Mouse (Mus musculus) hindbrain, embryonic 11.5 days (tissue): ENCODE data around the gene Efl1. TPM values are rescaled to one million over a fixed set of nuclear protein-coding genes. Genes with fewer than 3 reads are reported as not detected.
A peak's percentile ranks its signal among the peaks of the same experiment; 100 is the strongest.
"Not testable (repeated sequence)": the region's sequence is repeated elsewhere in the genome, so short reads cannot be mapped to it uniquely, and the experiment has no call there.

Experiments used
- ATAC-seq: fragments of 200-750 bp; cut with Nextera tagmentation; 2 replicates; pipeline ENCODE4 v1.8.0; 2017; ENCODE audit warnings: mild to moderate bottlenecking, moderate TSS enrichment, moderate library complexity; ENCODE audit not compliant: low FRiP score
- DNase-seq: peaks from one replicate; pipeline ENCODE4 v3.0.0-alpha.2; 2015; ENCODE audit warnings: low spot score
- H3K27ac ChIP-seq: fragments of 300-500 bp; sonication (generic); 2 replicates; pipeline ENCODE4 v1.5.1; 2014; ENCODE audit warnings: mild to moderate bottlenecking, low read depth, low read length
- H3K27me3 ChIP-seq: fragments of 300-500 bp; sonication (generic); 2 replicates; pipeline ENCODE4 v1.6.1; 2014; ENCODE audit warnings: mild to moderate bottlenecking, low read length, moderate library complexity, mixed read lengths; ENCODE audit not compliant: control insufficient read depth, insufficient read depth
- H3K36me3 ChIP-seq: fragments of 300-500 bp; sonication (generic); 2 replicates; pipeline ENCODE4 v1.6.1; 2014; ENCODE audit warnings: mild to moderate bottlenecking, low read length, moderate library complexity, mixed read lengths; ENCODE audit not compliant: control insufficient read depth, insufficient read depth
- H3K4me1 ChIP-seq: fragments of 300-500 bp; sonication (generic); replicated peaks from 2 replicates; pipeline ENCODE4 v1.6.1; 2014; ENCODE audit warnings: low read length, mixed read lengths; ENCODE audit not compliant: control insufficient read depth, insufficient read depth
- H3K4me2 ChIP-seq: fragments of 300-500 bp; sonication (generic); replicated peaks from 2 replicates; pipeline ENCODE4 v1.6.1; 2014; ENCODE audit warnings: mild to moderate bottlenecking, low read depth, low read length
- H3K4me3 ChIP-seq: fragments of 300-500 bp; sonication (generic); 2 replicates; pipeline ENCODE4 v1.5.1; 2014; ENCODE audit warnings: low read depth, low read length
- H3K9ac ChIP-seq: fragments of 300-500 bp; sonication (generic); 2 replicates; pipeline ENCODE4 v1.6.1; 2014; ENCODE audit warnings: low read depth, low read length
- H3K9me3 ChIP-seq: fragments of 300-500 bp; sonication (generic); 2 replicates; pipeline ENCODE4 v1.6.1; 2016; ENCODE audit warnings: low read length; ENCODE audit not compliant: control insufficient read depth
- whole genome bisulfite sequencing: fragments of 180-500 bp; shearing (Covaris S2); extraction: QIAGEN DNeasy Blood & Tissue Kit; methylation state at CpG from one replicate; pipeline ENCODE4 v1.1.7; 2014; 5-methylcytosine and 5-hydroxymethylcytosine counted together
- polyA plus RNA-seq: library from polyadenylated mRNA; unstranded; fragments of >200 nt; fragmentation: Nextera tagmentation; extraction: Ambion mirVana; gene quantifications from 2 replicates; pipeline ENCODE4 v1.2.1, GENCODE M21; 2014

Efl1 gene
- polyA plus RNA-seq, 1 experiment from 2014 or later, result 27.9 TPM

DNA sequence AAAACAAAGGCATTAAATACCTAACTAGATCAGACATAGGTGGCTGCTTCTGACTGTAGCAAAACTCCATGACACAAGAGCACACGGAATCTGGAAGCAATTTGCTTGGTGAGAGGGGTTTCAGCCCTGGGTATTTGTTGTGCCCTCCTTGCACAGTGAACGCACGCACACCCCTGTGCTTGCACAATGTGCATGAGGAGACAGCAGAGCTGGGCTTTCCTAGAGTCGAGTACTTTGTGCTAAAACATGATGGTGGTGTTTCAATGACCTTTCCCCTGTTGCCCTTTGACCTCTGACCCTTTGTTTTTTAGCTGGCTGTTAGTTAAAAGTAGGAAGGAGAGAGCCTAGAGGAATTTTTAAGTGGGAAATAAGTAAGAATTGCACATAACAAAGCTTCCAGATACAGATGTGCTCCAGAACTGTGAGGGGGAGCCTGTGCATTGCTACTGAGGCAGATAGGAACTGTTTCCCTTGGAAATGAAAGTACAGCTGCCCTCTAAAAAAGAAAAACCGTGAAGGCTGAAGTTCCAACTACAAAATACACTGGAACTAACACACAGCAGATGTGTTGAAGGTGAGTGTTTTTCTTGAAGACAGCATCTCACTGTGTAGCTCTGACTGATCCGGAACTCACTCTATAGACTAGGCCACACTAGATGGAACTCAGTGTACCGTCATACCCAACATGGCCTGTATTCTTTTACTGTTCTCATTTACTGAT is 74.9 kb downstream of the Efl1 start:
- Histone ChIP-seq H3K36me3 (no peaks in the 10 kb centered on the region), H3K4me1 (peaks cover 2% of the 10 kb centered on the region; the same call in 1 of the 2 replicates), H3K4me3 (no peak overlapping the region), H3K9me3 (no peaks in the 10 kb centered on the region), H3K27ac (no peak overlapping the region), H3K4me2 (no peak overlapping the region), H3K27me3 (no peaks in the 10 kb centered on the region), H3K9ac (no peak overlapping the region)
- 57% methylated on average over 7 of the region's 7 CpGs for WGBS
- ATAC-seq, result no peak
- no peak for DNase-seq

DNA sequence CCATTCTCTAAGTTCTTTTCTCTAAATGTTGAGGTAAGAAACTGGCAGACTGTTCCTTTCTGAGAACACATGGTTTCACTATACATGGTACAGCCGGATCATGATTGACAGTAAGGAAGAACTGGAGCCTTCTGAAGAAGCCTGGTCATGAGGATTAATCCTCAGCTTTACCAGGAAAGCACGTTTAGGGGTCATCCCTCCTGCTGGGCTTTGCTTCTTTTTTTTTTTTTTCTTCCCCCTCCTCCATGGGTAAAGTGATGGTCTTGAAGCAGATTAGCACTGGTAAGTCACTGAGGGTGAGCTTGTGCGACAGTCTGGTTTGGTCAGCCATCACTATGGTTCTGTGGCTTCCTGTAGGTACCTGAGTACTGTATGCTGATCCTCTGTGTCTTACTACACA is 76.1 kb downstream of the Efl1 start:
- Histone ChIP-seq H3K36me3 (no peaks in the 10 kb centered on the region), H3K27ac (no peak overlapping the region), H3K9ac (no peak overlapping the region), H3K9me3 (no peaks in the 10 kb centered on the region), H3K27me3 (no peaks in the 10 kb centered on the region), H3K4me2 (no peak overlapping the region), H3K4me1 (peaks cover 2% of the 10 kb centered on the region; the same call in 1 of the 2 replicates), H3K4me3 (no peak overlapping the region)
- no peak for ATAC-seq
- WGBS, result 51% methylated on average over 3 of the region's 3 CpGs
- DNase-seq, result no peak

DNA sequence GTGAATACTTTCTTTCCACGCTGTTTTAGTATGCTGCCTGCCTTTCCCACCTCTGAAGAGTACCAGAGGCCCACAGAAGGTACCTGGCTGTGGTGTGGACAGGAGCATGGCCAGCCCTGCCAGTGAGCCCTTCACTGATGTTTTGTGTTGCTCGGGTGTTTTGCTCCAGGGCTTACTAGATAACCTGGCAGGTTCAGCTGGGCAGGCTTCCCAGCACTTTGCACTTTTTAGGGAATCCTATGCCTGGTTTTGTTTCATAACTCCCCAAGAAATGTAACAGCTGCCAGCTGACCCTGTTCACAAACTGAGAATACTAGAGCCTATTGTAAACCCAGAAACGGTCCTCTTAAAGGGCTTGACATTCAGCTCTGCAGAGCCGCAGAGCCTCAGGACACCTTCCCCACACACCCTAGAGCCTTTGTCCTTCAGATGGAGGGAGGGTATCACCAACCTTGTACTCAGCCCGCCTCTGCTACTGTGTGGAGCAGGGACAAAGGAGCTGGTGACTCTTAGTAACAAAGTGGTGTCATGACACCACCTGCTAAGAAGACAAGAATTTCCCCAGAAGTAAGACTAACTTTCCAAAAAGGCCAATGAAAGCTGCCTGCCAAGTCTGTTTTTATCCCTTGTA is 76.7 kb downstream of the Efl1 start:
- Histone ChIP-seq H3K9me3 (no peaks in the 10 kb centered on the region), H3K27me3 (no peaks in the 10 kb centered on the region), H3K4me1 (peaks cover 2% of the 10 kb centered on the region; the same call in 1 of the 2 replicates), H3K4me2 (no peak overlapping the region), H3K9ac (no peak overlapping the region), H3K4me3 (no peak overlapping the region), H3K36me3 (no peaks in the 10 kb centered on the region), H3K27ac (peak overlapping the region; percentile 11; the same call in 1 of the 2 replicates)
- 35% methylated on average over 5 of the region's 5 CpGs for WGBS
- DNase-seq (no peak), ATAC-seq (no peak)

- H3K9me3 ChIP-seq, result no peaks in the 10 kb centered on the region
- H3K27ac ChIP-seq, result no peak overlapping the region
- WGBS, result 64% methylated on average over 14 of the region's 14 CpGs
- H3K9ac ChIP-seq, result no peak overlapping the region
- H3K36me3 ChIP-seq, result no peaks in the 10 kb centered on the region
- no peak overlapping the region for H3K4me2 ChIP-seq
- H3K4me1 ChIP-seq, result peaks cover 2% of the 10 kb centered on the region; the same call in 1 of the 2 replicates
- DNase-seq (no peak), ATAC-seq (no peak)
- no peak overlapping the region for H3K4me3 ChIP-seq
- H3K27me3 ChIP-seq, result no peaks in the 10 kb centered on the region
Measured at GRCm38 (mm10) chr7:82725741-82726450, 77.5 kb downstream of the Efl1 start.

GRCm38 (mm10) chr7:82727066-82727465 is 78.7 kb downstream of the Efl1 start:
- Histone ChIP-seq H3K9me3 (no peaks in the 10 kb centered on the region), H3K9ac (no peak overlapping the region), H3K27me3 (no peaks in the 10 kb centered on the region), H3K4me2 (no peak overlapping the region), H3K4me1 (peaks cover 2% of the 10 kb centered on the region; the same call in 1 of the 2 replicates), H3K27ac (no peak overlapping the region), H3K36me3 (no peaks in the 10 kb centered on the region), H3K4me3 (no peak overlapping the region)
- 38% methylated on average over 5 of the region's 5 CpGs for WGBS
- ATAC-seq, result no peak
- DNase-seq, result no peak

GRCm38 (mm10) chr7:82729009-82729408 is 80.6 kb downstream of the Efl1 start:
- not testable (repeated sequence) for H3K9ac ChIP-seq, H3K4me2 ChIP-seq, H3K4me3 ChIP-seq, H3K9me3 ChIP-seq, H3K36me3 ChIP-seq, H3K27me3 ChIP-seq, DNase-seq, ATAC-seq, H3K4me1 ChIP-seq, H3K27ac ChIP-seq
- WGBS, result 91% methylated on average over 5 of the region's 8 CpGs

DNA sequence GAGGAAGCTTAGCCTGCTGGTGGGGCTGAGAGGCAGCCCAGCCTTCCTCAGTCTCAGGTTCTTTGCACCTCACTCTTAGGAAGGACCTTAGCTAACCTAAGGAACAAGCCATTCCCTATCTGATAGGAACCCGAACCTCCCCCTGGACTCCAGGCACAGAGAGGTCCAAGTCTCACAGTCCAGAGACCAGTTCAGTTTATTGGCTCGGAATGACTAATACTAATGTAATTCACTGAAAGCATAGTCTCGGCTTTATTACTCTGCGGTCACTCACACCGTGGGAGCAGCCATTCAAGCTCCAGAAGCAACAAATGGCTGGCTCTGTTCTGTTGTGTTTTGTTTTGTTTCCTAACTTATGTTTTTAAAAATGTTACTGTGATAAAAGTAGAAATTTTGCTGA is 84.7 kb downstream of the Efl1 start:
- no peak overlapping the region for H3K4me2 ChIP-seq
- no peaks in the 10 kb centered on the region for H3K36me3 ChIP-seq
- 94% methylated on average over 5 of the region's 5 CpGs for WGBS
- no peak overlapping the region for H3K27ac ChIP-seq
- H3K9me3 ChIP-seq, result no peaks in the 10 kb centered on the region
- H3K4me1 ChIP-seq, result no peaks in the 10 kb centered on the region
- ATAC-seq, result no peak
- no peak overlapping the region for H3K4me3 ChIP-seq
- no peak overlapping the region for H3K9ac ChIP-seq
- no peak for DNase-seq
- no peaks in the 10 kb centered on the region for H3K27me3 ChIP-seq

DNA sequence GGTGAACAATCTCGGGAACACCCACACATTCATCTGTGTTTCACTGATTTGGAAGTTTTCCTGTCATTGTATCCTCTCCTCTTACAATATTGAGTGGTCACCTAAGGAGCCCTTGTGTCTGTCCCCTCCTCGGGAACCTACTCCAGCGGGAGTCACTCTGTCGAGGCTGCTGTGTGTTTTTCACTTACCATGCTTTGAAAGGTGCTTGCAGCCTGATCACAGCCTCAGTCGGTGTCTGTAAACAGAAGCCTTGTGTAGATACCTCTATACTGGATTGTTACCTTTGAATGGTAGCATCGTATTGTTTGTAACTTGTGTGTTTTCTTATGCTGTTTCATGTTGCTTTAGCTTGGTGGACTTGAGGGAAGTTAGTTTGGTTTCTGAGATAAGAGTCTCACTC is 85.6 kb downstream of the Efl1 start:
- ATAC-seq, result no peak
- H3K27ac ChIP-seq, result no peak overlapping the region
- 77% methylated on average over 6 of the region's 6 CpGs for WGBS
- H3K36me3 ChIP-seq, result no peaks in the 10 kb centered on the region
- H3K4me3 ChIP-seq, result no peak overlapping the region
- no peaks in the 10 kb centered on the region for H3K4me1 ChIP-seq
- H3K27me3 ChIP-seq, result no peaks in the 10 kb centered on the region
- no peak overlapping the region for H3K9ac ChIP-seq
- DNase-seq, result no peak
- H3K4me2 ChIP-seq, result no peak overlapping the region
- H3K9me3 ChIP-seq, result no peaks in the 10 kb centered on the region
